Mouse (Mus musculus) limb, embryonic 11.5 days (tissue): ENCODE data around the gene Prelid1. TPM values are rescaled to one million over a fixed set of nuclear protein-coding genes. Genes with fewer than 3 reads are reported as not detected.

ENCODE experiments used
- ATAC-seq: fragments of 200-750 bp; cut with Nextera tagmentation; 2 replicates; pipeline ENCODE4 v1.8.0; 2017; ENCODE audit warnings: low read depth; ENCODE audit not compliant: insufficient number of reproducible peaks, low FRiP score, low TSS enrichment
- DNase-seq: peaks from one replicate; pipeline ENCODE4 v3.0.0-alpha.2; 2015; ENCODE audit warnings: low spot score
- H3K27ac ChIP-seq: fragments of 300-500 bp; sonication (generic); replicated peaks from 2 replicates; pipeline ENCODE4 v1.5.1; 2014; ENCODE audit warnings: low read depth, mild to moderate bottlenecking, low read length
- H3K27me3 ChIP-seq: fragments of 300-500 bp; sonication (generic); 2 replicates; pipeline ENCODE4 v1.6.1; 2014; ENCODE audit warnings: mild to moderate bottlenecking, low read length, mixed read lengths; ENCODE audit not compliant: control insufficient read depth, insufficient read depth
- H3K36me3 ChIP-seq: fragments of 300-500 bp; sonication (generic); 2 replicates; pipeline ENCODE4 v1.6.1; 2014; ENCODE audit warnings: mild to moderate bottlenecking, low read length, moderate library complexity, mixed read lengths; ENCODE audit not compliant: control insufficient read depth, insufficient read depth
- H3K4me1 ChIP-seq: fragments of 300-500 bp; sonication (generic); 2 replicates; pipeline ENCODE4 v1.6.1; 2014; ENCODE audit warnings: low read length, mixed read lengths; ENCODE audit not compliant: control insufficient read depth, insufficient read depth
- H3K4me2 ChIP-seq: fragments of 300-500 bp; sonication (generic); 2 replicates; pipeline ENCODE4 v1.6.1; 2014; ENCODE audit warnings: low read depth, mild to moderate bottlenecking, moderate library complexity; ENCODE audit not compliant: severe bottlenecking
- H3K4me3 ChIP-seq: fragments of 300-500 bp; sonication (generic); 2 replicates; pipeline ENCODE4 v1.5.1; 2014; ENCODE audit warnings: low read depth, low read length
- H3K9ac ChIP-seq: fragments of 300-500 bp; sonication (generic); 2 replicates; pipeline ENCODE4 v1.6.1; 2014; ENCODE audit warnings: mild to moderate bottlenecking, low read length
- H3K9me3 ChIP-seq: fragments of 300-500 bp; sonication (generic); 2 replicates; pipeline ENCODE4 v1.6.1; 2016; ENCODE audit warnings: low read length; ENCODE audit not compliant: control insufficient read depth
- WGBS: fragments of 180-500 bp; shearing (Covaris S2); extraction: QIAGEN DNeasy Blood & Tissue Kit; methylation state at CpG from one replicate; pipeline ENCODE4 v1.1.7; 2014; 5-methylcytosine and 5-hydroxymethylcytosine counted together
- polyA plus RNA-seq: library from polyadenylated mRNA; unstranded; fragments of >200 nt; fragmentation: Nextera tagmentation; extraction: Ambion mirVana; gene quantifications from 2 replicates; pipeline ENCODE4 v1.2.1, GENCODE M21; 2014

Prelid1 gene
- 416 and 451 TPM in 2 replicates for polyA plus RNA-seq

GRCm38 (mm10) chr13:55319931-55320533 is at the start of gene Prelid1:
Gene Prelid1, plus strand, starts transcription at chr13:55320500.
- DNase-seq: no peak
- Histone ChIP-seq H3K9ac (peak within 1 kb of the TSS; percentile 91), H3K27me3 (no peaks in the 10 kb centered on the region), H3K9me3 (no peaks in the 10 kb centered on the region), H3K4me1 (peaks cover 13% of the 10 kb centered on the region; the same call in 1 of the 2 replicates), H3K4me2 (peak within 1 kb of the TSS; percentile 95), H3K27ac (no peak within 1 kb of the TSS; the same call in 1 of the 2 replicates), H3K36me3 (peaks cover 7% of the 10 kb centered on the region), H3K4me3 (peak within 1 kb of the TSS; percentile 96)
- ATAC-seq: no peak
- 86% methylated on average over 4 of the region's 4 CpGs for WGBS

GRCm38 (mm10) chr13:55277203-55277602 is 43.1 kb upstream of the Prelid1 start:
- no peak overlapping the region for H3K27ac ChIP-seq
- no peak overlapping the region for H3K4me3 ChIP-seq
- no peak overlapping the region for H3K9ac ChIP-seq
- WGBS: 82% methylated on average over 5 of the region's 5 CpGs
- ATAC-seq (no peak), DNase-seq (peak; percentile 28)
- H3K4me1 ChIP-seq: no peaks in the 10 kb centered on the region
- H3K27me3 ChIP-seq: no peaks in the 10 kb centered on the region
- no peaks in the 10 kb centered on the region for H3K9me3 ChIP-seq
- peaks cover 15% of the 10 kb centered on the region for H3K36me3 ChIP-seq
- no peak overlapping the region for H3K4me2 ChIP-seq

GRCm38 (mm10) chr13:55277646-55278045 is 42.7 kb upstream of the Prelid1 start:
- DNase-seq: no peak
- Histone ChIP-seq H3K27ac (no peak overlapping the region), H3K27me3 (no peaks in the 10 kb centered on the region), H3K4me3 (no peak overlapping the region), H3K36me3 (peaks cover 17% of the 10 kb centered on the region), H3K4me2 (no peak overlapping the region), H3K9me3 (no peaks in the 10 kb centered on the region), H3K4me1 (no peaks in the 10 kb centered on the region), H3K9ac (no peak overlapping the region)
- no peak for ATAC-seq
- WGBS: 93% methylated on average over 5 of the region's 5 CpGs

- no peaks in the 10 kb centered on the region for H3K4me1 ChIP-seq
- DNase-seq (no peak), ATAC-seq (no peak)
- H3K36me3 ChIP-seq: peaks cover 13% of the 10 kb centered on the region
- H3K4me2 ChIP-seq: no peak overlapping the region
- H3K9ac ChIP-seq: no peak overlapping the region
- H3K9me3 ChIP-seq: no peaks in the 10 kb centered on the region
- 83% methylated on average over 3 of the region's 3 CpGs for WGBS
- H3K27ac ChIP-seq: no peak overlapping the region
- H3K27me3 ChIP-seq: no peaks in the 10 kb centered on the region
- H3K4me3 ChIP-seq: no peak overlapping the region
Measured at GRCm38 (mm10) chr13:55288854-55289253, 31.4 kb upstream of the Prelid1 start.

GRCm38 (mm10) chr13:55296760-55297159 is 23.5 kb upstream of the Prelid1 start:
- Histone ChIP-seq H3K36me3 (peaks cover 16% of the 10 kb centered on the region; the same call in 1 of the 2 replicates), H3K4me1 (no peaks in the 10 kb centered on the region), H3K9ac (no peak overlapping the region), H3K27me3 (no peaks in the 10 kb centered on the region), H3K27ac (no peak overlapping the region), H3K9me3 (no peaks in the 10 kb centered on the region), H3K4me2 (no peak overlapping the region), H3K4me3 (no peak overlapping the region)
- DNase-seq (no peak), ATAC-seq (no peak)
- WGBS: 90% methylated on average over 1 of the region's 1 CpGs

GRCm38 (mm10) chr13:55300913-55301312 is 19.4 kb upstream of the Prelid1 start:
- Histone ChIP-seq H3K4me3 (no peak overlapping the region), H3K27ac (no peak overlapping the region), H3K4me2 (no peak overlapping the region), H3K4me1 (no peaks in the 10 kb centered on the region), H3K9me3 (no peaks in the 10 kb centered on the region), H3K36me3 (peaks cover 17% of the 10 kb centered on the region), H3K27me3 (no peaks in the 10 kb centered on the region), H3K9ac (no peak overlapping the region)
- WGBS: 91% methylated on average over 5 of the region's 5 CpGs
- ATAC-seq: no peak
- no peak for DNase-seq

- WGBS: 91% methylated on average over 8 of the region's 8 CpGs
- no peaks in the 10 kb centered on the region for H3K9me3 ChIP-seq
Measured at GRCm38 (mm10) chr13:55312028-55312630, 8.2 kb upstream of the Prelid1 start.

GRCm38 (mm10) chr13:55313051-55313450 is 7.2 kb upstream of the Prelid1 start:
- 90% methylated on average over 9 of the region's 9 CpGs for WGBS
- H3K4me1 ChIP-seq: no peaks in the 10 kb centered on the region
- ATAC-seq (no peak), DNase-seq (no peak)
- H3K9ac ChIP-seq: no peak overlapping the region
- H3K4me2 ChIP-seq: no peak overlapping the region
- no peaks in the 10 kb centered on the region for H3K27me3 ChIP-seq
- H3K36me3 ChIP-seq: peaks cover 30% of the 10 kb centered on the region
- H3K9me3 ChIP-seq: no peaks in the 10 kb centered on the region
- no peak overlapping the region for H3K4me3 ChIP-seq
- H3K27ac ChIP-seq: no peak overlapping the region

More at GRCm38 (mm10) chr13:55312028-55312630, 8.2 kb upstream of the Prelid1 start:
- no peak for DNase-seq
- H3K36me3 ChIP-seq: peaks cover 32% of the 10 kb centered on the region
- no peak overlapping the region for H3K4me3 ChIP-seq
- H3K9ac ChIP-seq: no peak overlapping the region
- H3K4me2 ChIP-seq: no peak overlapping the region
- no peaks in the 10 kb centered on the region for H3K4me1 ChIP-seq
- H3K27ac ChIP-seq: no peak overlapping the region
- no peak for ATAC-seq
- no peaks in the 10 kb centered on the region for H3K27me3 ChIP-seq
